Mouse (Mus musculus): ENCODE measurements around the gene Haao.

Haao gene

DNA sequence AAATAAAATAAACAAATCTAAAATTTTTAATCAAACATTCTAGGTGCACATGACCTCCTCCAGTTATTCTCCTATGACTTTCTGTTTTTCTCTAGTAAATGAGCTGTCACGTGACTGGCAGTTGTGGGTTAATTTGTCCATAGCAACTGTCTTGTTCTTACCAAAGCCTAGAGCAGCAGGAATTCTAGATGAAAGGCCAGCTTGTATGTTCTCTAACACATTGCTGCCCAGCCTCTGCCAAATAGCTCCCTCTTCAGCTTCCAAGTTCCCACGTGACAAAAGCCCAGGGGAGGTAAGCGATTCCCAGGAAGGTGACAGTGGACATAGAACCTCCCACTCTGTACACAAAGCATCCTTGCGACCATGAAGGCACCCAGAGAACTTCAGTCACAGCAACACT lies 13.6 kb downstream of the Haao start:
- DNase-seq: peak; percentile 44 to 51

DNA sequence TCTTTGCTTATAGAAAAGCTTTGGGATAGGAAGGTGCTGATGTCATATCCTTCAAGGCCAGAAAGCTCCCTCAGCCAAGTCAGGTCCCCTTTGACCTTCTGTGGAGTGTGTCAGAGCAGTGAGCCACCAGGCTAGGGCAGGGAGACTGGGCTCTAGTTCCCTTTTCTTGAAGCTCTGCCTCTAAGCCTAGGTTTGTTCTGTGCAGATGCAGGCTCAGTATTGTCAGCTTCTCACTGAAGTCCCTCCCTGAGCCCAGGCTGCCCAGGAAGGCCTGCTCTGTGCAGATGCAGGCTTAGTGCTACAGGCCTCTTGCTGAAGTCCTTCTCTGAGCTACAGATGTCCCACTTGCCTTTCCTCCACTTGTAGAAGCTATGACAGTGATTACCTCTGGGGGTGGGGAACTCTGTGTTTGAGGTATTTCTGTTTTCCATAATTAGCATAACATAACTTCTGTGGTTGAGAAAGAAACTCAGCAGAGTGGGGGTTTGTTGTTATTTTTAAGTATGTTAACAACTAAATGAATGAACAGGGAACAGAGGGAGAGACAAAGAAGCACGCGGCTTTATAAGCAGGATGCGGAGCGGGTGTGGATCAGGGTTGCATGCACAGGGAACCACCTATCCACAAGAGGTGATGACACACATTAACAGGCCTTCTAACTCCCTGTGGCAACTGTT lies 17.0 kb downstream of the Haao start:
- no peak for DNase-seq

DNA sequence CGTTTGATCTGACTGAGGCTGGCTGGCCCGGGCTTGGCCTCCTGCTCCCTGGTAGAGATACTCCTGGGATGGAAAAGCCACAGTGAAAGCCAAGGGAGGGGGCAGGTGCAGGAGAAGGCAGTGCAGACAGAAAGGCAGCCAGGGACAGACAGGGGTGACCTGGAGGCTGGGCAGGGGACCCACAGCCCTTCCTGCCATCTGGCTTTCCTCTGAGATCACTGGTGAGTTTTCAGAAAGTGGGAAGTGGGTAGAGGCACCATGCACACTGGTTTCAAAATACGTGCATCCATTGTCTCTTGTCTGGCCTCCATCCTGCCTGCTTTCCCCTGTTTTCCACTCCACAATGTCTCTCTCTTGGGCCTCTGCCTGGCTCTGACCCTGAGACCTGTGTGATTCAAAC lies 18.4 kb downstream of the Haao start:
- DNase-seq: no peak

DNA sequence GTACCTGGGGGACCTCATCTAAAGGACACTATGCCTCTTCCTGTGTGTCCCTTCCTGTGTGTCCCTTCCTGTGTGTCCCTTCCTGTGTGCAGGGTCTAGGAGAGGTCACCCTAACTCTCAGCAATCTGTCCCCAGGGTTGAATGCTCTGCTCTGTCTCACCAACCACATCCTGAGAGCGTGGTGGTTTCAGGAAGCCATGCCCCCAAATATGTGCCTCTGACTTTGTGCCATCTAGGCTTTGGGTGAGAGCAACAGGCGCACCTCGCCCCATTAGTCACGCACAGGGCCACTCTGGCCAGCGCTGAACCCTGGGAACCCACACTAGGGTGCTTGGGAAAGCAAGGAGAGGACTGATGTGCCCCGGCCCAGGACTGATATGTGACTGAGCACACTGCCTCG lies 23.9 kb downstream of the Haao start:
- DNase-seq: no peak

DNA sequence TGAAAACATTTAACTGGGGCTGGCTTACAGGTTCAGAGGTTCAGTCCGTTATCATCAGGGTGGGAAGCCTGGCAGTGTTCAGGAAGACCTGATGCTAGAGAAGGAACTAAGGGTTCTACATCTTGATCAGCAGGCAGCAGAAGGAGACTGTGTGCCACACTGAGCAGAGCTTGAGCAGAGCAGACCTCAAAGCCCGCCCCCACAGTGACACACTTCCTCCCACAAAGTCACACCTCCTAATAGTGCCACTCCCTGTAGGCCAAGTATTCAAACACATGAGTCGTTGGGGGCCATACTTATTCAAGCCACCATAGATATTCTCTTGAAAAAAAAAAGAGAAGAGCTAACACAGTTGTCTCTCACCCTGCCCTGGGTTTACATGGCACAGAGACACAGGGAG lies 25.9 kb downstream of the Haao start:
- no peak for DNase-seq

DNA sequence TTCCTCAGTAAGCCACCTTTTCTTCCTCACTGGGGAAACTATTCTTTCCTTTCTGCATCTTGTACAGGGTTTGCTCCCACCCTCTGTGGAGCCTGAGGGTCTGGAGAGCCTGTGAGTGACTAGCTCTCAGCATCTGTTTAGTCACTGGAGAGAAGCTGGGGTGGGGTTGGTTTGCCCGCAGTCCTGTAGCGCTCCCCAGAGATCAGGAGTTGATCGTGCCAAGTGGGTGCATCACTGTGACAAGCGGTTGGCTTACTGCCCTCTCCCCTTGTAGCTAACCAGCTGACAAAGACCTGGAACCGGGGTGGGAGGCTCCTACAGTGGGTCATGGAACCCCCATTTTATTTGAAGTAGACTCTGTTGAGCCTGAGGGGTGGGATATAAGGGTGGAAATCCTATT lies 27.1 kb downstream of the Haao start:
- DNase-seq: peak; percentile 33 to 34

DNA sequence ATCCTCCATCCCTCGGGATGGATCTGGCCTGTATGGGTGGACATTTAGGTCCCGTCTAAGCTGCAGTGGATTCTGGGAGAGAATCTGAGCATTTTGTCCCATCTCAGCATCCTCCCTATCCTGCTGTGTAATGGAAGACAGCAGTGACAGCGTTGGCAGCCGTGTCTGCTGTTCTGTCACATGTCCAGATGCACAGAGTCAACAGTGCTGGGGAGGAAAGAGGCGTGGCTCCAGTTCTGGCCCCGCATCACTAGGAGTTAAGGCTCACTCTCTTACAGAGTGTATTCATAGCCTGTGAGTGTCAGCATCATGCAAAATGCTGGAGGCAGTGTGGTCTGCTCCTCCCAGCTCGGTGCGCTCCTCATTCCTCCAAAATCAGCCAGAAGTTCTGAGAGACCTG lies 28.3 kb downstream of the Haao start:
- peak; percentile 28 to 39 for DNase-seq

DNA sequence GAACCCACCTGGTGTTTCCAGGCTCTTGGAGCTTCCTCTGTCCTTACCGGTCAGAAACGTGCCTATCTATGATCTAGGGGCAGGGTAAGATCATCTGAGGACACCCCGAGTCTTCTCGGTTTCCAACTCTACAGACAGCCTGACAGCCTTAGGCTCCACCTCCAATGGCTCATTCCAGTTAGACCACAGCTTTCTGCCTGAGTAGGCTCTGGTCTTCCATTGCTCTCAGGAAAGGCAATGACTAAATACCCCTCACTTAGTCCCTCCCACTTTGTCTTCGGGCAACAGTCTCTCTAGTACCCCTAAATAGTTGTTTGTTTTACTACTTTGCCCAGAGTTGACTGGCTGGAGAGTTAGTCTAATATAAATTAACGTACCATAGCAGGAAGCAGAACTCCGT lies 30.8 kb downstream of the Haao start:
- DNase-seq: no peak

DNA sequence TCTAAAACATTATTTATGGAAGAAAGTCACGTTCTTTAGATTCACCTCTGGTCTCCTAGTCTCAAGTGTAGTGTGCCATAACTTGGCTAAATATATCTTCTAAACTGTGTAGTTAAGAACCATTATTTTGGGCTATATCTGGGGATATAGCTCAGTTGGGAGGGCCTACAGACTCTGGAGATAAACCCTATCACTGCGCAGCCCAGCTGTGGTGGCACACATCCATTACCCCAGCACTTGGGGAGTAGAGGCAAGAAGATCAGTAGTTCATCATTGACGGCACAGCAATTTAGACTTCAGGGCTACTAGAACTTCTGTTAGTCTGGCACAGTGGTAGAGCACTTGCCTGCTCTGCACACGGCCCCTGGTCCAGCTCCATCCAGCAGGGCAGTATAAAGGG lies 34.7 kb downstream of the Haao start:
- no peak for DNase-seq

DNA sequence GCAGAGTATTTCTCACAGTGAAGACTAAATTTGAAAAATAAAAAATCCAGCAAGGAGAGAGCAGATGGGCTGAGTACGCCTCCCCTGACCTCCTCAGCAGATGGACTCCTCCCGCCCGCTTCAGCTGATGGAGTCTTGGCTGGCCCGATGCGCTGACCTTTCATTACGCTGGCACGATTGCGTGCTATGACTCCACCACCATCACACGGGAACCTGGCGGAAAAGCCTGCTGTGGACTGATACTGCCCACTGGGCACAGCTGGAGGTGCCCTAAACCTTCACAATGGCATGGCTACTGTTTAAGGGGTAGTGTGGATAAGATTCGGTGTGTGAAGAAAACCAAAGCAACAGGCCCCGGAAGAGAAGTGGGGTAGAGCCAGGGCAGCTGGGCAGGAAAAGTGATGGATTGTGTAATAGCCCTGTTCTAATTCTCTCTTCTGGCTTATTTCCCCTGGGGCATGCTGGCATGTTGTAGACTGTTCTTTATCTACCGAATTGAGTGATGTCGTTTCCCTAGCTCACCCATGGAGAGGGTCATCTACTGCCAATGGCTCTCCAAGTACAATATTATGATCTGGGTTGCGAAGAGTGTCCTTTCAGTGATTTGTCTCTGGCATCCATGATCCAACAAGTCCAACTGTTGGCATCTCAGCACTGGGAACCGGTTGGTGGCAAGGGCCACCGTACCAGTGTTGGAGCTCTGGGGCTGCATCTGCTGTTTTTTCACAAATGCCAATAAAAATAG lies 35.4 kb downstream of the Haao start:
- DNase-seq: peak; percentile 80

DNA sequence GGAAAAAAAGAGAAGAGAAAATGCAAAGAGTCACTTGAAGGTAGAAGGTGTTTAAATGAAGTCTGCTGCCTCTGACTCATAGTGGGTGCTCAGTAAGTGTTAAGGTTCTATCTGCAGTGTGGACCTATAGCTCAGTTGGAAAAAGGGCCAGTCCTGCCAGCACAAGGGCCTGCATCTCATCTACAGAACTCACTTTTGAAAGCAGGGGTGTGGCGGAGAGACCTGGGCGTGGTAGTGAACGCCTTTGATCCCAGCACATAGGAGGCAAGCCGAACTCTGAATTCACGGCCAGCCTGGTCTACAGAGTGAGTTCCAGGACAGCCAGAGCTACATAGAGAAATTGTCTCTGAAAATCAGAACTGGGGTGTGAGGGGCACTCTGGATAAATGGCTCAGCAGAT lies 37.5 kb downstream of the Haao start:
- DNase-seq: no peak

DNA sequence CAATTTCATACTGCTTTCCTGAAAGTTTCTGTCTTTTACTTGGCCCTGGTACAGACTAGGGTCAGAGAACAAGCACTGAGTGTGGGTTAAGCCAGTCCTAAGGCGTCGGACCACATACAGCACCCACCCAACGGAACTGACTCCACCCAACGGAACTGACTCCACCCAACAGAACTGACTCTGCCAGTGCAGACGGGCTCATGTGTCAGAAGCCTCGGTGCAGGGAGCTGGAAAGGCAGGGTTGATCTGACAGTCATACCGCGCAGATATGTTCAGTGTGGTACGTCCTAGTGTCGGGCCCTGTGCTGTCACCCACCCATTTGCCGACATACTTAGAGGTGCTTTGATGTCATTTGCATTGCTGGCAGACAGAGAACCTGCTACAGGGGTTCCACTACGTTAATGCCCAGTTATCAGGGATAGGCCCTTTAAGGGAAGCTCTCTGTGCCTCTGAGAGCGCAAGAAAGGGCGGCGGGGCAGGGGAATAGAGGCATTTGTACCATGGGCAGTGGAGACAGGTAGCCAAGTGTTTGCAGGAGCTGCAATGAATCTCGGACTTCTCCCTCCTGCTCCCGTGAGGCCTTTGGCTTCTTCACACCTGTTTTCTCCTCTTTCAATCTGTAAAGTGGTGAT lies 38.5 kb downstream of the Haao start:
- DNase-seq: no peak

DNA sequence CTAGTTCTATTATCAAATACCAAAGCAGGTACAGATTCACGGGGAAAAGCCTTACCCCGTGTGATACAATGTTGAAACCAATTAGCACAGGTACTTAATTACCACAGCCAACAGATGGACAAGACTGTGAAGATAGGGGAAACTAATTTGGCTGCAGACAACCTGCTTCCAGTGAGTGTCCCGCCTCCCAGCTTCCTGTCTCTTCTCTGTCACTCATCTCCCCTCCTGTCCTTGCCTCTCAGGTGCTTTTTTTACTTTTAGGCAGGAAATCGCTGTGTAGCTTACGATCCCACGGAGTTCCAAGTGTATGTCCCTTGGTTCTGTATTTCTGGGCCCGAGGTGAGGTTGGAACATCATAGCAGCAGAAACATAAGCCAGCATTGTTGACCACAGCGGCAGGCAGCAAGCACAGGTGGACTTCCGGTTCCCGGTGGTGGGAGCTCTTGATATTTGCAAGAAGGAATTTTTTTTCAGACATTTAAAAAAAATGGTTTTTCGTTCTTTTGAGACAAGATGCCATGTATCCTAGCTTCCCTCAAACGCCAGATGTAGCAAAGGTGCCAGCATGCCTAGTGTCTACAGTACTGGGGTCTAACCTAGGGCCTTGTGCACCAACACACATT lies 39.2 kb downstream of the Haao start:
- no peak for DNase-seq

DNA sequence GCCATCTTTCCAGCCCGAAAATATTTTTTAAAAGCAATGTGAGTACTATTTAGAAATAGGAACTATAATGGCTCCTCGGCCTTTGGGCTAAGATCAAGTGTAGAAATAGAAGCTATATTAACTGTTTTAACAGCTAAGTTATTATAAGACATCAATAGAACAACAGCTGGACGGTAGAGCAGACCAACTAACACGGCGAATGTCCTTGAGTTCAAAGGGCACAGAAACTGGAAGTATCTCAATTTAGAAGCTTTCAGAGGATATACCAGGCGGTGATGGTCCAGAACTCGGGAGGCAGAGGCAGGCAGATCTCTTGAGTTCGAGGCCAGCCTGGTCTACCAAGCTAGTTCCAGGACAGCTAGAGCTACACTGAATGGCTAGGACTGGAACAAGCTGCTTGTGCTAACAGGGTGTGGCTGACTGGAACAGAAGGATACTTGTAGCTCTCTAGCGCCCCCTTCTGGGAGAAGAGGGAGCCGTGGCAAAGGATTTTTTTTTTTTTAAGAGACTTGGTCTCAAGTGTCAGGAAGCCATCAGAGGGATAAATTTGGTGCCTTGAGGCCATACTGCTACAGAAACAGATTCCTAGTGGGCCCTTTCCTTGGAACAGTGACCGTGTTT lies 39.9 kb downstream of the Haao start:
- DNase-seq: peak; percentile 69 to 77

DNA sequence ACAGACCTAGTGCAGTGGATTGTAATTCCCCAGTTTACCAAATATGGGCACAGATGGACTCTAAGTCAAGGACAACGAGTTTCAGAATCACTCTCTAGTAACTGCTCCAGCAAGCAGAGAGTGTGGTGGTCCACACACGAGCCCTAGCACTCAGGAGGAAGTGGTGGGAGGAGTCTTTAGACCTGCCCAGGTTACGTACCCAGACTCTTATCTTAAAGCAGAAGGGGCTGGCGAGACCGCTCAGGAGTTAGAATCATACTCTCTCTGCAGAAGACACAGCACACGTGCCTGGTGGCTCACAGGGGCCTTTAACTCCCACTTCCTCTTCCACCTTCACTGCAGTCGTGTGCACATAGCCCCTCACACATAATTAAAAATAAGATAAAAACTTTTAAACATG lies 40.4 kb downstream of the Haao start:
- DNase-seq: no peak

DNA sequence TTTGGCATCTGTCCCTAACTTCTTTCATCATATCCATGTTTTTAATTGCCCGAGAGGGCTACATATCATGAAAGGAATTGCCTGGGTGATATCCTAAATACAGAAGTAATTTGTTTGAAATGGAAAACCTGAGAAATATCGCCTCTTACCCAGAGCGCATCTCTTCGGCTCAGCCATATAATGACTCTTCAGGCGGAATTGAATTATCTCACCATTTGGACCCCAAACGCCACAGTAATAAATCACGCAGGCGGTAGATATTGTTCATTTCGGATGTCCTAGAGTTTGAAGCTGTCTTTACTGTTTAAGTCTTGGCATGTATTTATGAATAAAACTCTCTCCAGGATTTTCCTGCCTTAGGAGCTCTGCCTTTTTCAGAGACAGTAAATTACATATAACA lies 42.7 kb downstream of the Haao start:
- no peak for DNase-seq

DNA sequence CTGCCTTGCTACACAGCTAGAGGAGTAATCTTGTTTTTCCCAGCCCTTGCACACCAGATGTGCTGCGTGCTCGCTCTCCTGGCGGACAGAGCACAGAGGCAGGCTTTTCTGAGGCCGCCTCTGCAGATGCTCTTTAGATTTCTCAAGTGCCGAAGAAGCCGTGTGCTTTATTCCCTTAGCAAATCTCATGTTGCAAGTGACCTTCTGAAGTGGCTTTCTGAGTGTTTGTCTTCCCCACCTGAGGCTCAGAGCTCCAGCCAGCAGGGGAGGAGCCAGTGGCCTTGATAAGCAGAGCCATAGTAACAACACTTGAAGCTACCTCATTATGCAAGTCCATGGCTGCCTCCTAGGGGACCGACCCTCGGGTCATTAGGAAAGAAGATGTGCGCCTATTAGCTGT lies 43.8 kb downstream of the Haao start:
- no peak for DNase-seq

DNA sequence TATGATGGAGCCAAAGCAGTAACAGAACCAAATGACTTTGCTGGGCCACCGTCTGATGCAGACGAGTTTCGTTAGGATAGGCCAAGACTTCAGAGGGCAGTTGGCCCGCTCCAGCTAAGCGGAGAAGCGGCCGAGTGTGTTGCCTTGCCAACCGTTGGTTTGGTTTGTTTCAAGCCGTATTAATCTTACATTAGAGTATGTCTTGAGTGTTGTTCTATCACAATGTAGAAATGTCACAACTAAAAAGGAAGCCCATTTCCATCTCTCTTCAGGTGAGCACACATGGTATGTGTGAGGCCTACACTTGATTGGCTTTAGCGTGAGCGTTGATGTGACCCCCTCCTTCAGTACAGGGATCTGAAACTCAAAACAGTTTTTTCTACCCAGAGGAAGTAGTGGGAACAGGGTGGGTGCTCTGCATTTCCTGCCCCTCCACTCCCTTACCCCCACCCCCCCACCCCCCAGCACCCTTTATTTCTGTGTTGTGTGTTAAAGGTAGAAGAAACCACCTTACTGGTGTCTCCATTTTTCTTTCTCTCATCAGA lies 48.2 kb downstream of the Haao start:
- DNase-seq: no peak

DNA sequence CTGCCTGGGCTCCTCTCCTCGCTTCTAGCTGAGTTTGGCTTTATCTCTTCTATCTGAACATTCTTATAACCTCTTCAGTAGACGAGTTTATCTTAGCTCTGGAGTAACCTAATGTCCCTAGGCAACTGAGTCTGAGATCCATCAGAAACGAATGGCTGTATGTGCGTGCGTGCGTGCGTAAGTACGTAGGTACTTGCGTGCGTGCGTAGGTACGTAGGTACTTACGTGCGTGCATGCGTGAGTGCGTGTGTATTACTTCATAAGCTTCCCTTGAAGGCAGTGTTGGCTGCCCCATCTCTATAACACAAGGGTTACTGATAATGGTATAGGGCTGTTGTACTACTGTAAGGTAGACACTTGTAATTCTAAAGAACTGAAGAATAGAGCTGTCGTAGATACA lies 52.6 kb downstream of the Haao start:
- DNase-seq: no peak

DNA sequence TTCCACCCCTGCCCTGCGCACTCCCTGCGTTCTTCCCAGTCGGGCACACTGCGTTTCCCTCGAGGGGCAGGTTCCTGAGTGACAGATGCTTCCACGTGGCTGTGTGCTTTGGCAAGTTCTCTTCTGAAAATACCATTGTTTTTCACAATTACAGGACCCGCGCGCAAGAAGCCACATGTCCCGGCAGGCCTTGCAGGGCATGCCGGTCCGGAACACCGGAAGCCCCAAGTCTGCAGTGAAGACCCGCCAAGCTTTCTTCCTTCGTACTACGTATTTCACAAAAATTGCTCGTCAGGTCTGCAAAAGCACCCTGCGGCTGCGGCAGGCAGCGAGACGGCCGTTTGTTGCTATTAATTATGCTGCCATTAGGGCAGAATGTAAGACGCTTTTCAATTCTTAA lies 55.4 kb downstream of the Haao start:
- no peak for DNase-seq

DNA sequence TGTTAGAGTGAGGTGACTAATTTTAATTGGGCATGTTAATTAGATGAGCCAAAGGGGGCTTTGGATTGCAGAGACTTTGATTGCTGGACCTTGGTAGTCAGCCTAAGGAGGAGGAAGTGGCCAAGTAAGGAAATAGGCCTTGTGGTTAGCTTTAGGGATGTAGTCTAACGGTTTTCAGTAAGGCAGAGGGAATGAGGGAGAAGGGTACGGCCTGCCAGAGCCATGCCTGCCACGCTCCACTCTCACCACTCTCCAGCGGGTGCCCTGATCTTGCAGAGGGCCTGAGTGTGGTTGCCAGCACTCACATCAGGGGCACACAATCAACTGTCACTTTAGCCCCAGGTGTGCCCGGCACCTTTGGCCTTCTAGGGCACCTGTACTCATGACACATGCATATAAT lies 57.6 kb downstream of the Haao start:
- no peak for DNase-seq

DNA sequence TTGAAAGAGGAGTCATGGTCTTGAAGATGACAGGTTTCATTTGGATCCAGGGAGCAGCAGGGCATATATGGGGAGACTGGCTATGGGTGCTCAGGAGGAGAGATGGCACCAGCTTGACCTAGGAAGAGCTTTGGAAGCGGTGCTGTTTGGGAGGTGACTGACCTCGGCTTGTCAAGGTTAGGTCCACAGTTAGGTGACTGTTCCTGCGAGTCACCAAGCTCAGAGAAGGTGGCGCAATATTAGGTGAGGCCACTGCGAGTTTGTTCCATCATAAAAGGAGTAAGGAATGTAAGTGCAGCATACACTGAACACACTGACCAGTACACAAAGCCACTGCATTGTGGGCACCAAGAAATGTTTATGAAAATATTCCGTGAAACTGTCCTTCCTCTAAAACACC lies 61.3 kb downstream of the Haao start:
- no peak for DNase-seq

DNA sequence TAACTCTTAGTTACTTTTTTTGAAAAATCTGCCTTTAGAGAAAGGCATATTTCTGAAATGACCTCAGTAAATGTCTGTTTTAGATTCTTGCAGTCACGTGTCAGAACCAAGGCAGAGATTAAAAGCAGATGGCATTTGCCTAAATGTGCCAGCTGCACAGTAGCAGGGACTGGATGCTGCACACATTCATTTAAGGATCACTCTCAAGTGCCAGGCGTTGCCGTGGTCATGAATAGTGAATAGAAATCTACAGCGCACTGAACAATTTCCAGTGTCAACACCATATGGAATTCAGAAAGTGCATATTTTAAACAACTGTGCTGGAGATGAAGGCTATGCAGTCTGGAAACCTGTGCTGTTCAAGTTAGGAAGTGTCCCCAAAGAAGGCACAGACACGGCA lies 65.0 kb downstream of the Haao start:
- DNase-seq: peak; percentile 26 to 33

Measured in cerebellum, postnatal 10 days (tissue).